Mouse (Mus musculus): ENCODE results near the gene Sobp. TPM values are rescaled to one million over a fixed set of nuclear protein-coding genes. Genes with fewer than 3 reads are reported as not detected.

Sobp gene
- total RNA-seq, 1 experiment: 0.31 TPM

DNA sequence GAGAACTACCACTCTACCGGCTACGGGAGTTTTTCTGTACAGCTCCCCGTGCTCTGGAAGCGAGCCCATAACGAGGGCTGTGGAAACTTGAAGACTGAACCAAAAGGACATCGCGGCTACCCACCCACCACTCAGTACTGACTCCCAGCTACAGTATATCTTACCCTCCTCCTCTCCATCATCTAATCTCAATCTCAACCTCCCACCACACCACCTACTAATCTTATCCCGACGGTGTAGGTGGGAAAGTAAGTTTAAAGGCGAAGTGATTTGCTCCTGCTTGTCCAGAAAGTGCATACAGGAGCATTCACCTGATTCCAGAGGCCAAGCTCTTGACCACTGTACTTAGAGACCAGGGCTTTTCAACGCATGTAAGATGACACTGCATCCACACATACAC, 40.3 kb downstream of the Sobp start:
- Histone ChIP-seq H3K9ac (ENCODE audit: insufficient read depth, low read depth, low read length, poor library complexity, severe bottlenecking) (no peak overlapping the region), H3K36me3 (ENCODE audit: control insufficient read depth, insufficient read depth, low read length, poor library complexity, severe bottlenecking) (no peaks in the 10 kb centered on the region), H3K27ac (ENCODE audit: insufficient read depth, low read depth, low read length, poor library complexity, severe bottlenecking) (no peak overlapping the region), H3K4me3 (ENCODE audit: insufficient read depth in 1 of 2, low read depth in 1 of 2, low read length in 2 of 2, poor library complexity in 1 of 2, severe bottlenecking in 1 of 2) (no peak overlapping the region), H3K4me1 (ENCODE audit: control insufficient read depth in 2 of 2, insufficient read depth in 2 of 2, low read length in 2 of 2, poor library complexity in 1 of 2) (no peaks in the 10 kb centered on the region), H3K9me3 (ENCODE audit: control insufficient read depth, insufficient read depth, low read depth, low read length) (no peaks in the 10 kb centered on the region)
- no peak for DNase-seq (ENCODE audit: low read depth, low spot score)
- TF ChIP-seq HCFC1 (IDR thresholded peaks at IDR 0.05; ENCODE audit: borderline replicate concordance, insufficient read depth, low read length) (no peak), ZNF384 (IDR thresholded peaks at IDR 0.05; ENCODE audit: low read depth, low read length) (no peak), CHD2 (IDR thresholded peaks at IDR 0.05; ENCODE audit: low read depth, low read length) (no peak), ZC3H11A (IDR thresholded peaks at IDR 0.05; ENCODE audit: borderline replicate concordance, low read depth, low read length) (no peak), MAFK (IDR thresholded peaks at IDR 0.05; ENCODE audit: insufficient read depth, low read depth, low read length) (no peak)
- in situ Hi-C loops (cut with MboI; ENCODE audit: low sequenced_read_pairs in 2 of 2, unreplicated experiment in 2 of 2): no loop called here

DNA sequence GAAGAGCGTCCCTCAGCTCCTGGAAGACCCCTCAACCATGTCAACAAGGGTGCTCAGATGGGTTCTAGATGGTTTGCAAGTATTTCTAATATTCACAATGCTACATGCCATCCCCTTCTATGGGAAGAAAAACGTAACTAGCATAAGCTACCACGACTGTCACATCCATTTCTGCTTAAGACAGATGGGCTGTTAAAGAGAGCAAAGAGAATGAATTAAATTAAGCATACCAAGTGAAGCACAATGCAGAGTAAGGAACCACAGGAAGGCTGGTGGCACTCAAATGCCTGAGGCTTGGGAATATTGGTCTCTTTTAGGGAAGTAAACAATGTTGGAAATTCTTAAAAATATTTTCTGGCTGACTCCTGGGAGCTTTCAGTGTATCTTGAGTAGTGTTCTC, 45.6 kb downstream of the Sobp start:
- no peak for DNase-seq (ENCODE audit: low read depth, low spot score)
- H3K4me1 ChIP-seq (ENCODE audit: control insufficient read depth in 2 of 2, insufficient read depth in 2 of 2, low read length in 2 of 2, poor library complexity in 1 of 2): no peaks in the 10 kb centered on the region
- no peak overlapping the region for H3K9ac ChIP-seq (ENCODE audit: insufficient read depth, low read depth, low read length, poor library complexity, severe bottlenecking)
- in situ Hi-C loops (cut with MboI; ENCODE audit: low sequenced_read_pairs in 2 of 2, unreplicated experiment in 2 of 2): no loop called here
- no peaks in the 10 kb centered on the region for H3K9me3 ChIP-seq (ENCODE audit: control insufficient read depth, insufficient read depth, low read depth, low read length)
- H3K4me3 ChIP-seq (ENCODE audit: insufficient read depth in 1 of 2, low read depth in 1 of 2, low read length in 2 of 2, poor library complexity in 1 of 2, severe bottlenecking in 1 of 2): no peak overlapping the region
- no peak for TF ChIP-seq ZNF384 (IDR thresholded peaks at IDR 0.05; ENCODE audit: low read depth, low read length)
- TF ChIP-seq HCFC1 (IDR thresholded peaks at IDR 0.05; ENCODE audit: borderline replicate concordance, insufficient read depth, low read length): no peak
- no peak for TF ChIP-seq MAFK (IDR thresholded peaks at IDR 0.05; ENCODE audit: insufficient read depth, low read depth, low read length)
- TF ChIP-seq CHD2 (IDR thresholded peaks at IDR 0.05; ENCODE audit: low read depth, low read length): no peak
- no peak for TF ChIP-seq ZC3H11A (IDR thresholded peaks at IDR 0.05; ENCODE audit: borderline replicate concordance, low read depth, low read length)
- H3K36me3 ChIP-seq (ENCODE audit: control insufficient read depth, insufficient read depth, low read length, poor library complexity, severe bottlenecking): no peaks in the 10 kb centered on the region
- H3K27ac ChIP-seq (ENCODE audit: insufficient read depth, low read depth, low read length, poor library complexity, severe bottlenecking): no peak overlapping the region

DNA sequence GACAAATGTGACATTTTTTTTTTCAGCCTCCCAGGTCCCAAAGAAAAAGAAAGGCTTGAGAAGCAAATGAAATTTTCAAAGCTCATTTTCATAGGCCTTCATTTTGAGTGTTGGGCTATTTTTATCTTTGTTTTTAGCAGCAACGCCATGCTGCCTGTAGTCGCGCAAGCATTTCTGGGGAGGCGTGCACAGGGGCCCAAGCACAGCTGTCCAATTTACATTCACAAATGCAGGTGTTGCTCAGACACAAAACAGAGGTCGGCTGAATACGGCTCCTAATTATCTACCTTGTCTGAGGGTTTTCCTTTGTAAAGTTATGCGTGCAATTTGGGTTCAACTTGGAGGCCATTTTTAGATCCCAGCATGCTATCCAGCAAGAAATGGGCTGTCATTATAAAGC, 49.8 kb downstream of the Sobp start:
- H3K9me3 ChIP-seq (ENCODE audit: control insufficient read depth, insufficient read depth, low read depth, low read length): no peaks in the 10 kb centered on the region
- TF ChIP-seq ZNF384 (IDR thresholded peaks at IDR 0.05; ENCODE audit: low read depth, low read length): no peak
- no peak for TF ChIP-seq HCFC1 (IDR thresholded peaks at IDR 0.05; ENCODE audit: borderline replicate concordance, insufficient read depth, low read length)
- no peak for TF ChIP-seq CHD2 (IDR thresholded peaks at IDR 0.05; ENCODE audit: low read depth, low read length)
- no peak for TF ChIP-seq ZC3H11A (IDR thresholded peaks at IDR 0.05; ENCODE audit: borderline replicate concordance, low read depth, low read length)
- no peak for TF ChIP-seq MAFK (IDR thresholded peaks at IDR 0.05; ENCODE audit: insufficient read depth, low read depth, low read length)
- in situ Hi-C loops (cut with MboI; ENCODE audit: low sequenced_read_pairs in 2 of 2, unreplicated experiment in 2 of 2): no loop called here

GRCm38 (mm10) chr10:43124156-43124555, 50.2 kb downstream of the Sobp start:
- no peak for DNase-seq (ENCODE audit: low read depth, low spot score)
- no peak overlapping the region for H3K27ac ChIP-seq (ENCODE audit: insufficient read depth, low read depth, low read length, poor library complexity, severe bottlenecking)

More for the DNA sequence above, 49.8 kb downstream of the Sobp start:
- H3K4me3 ChIP-seq (ENCODE audit: insufficient read depth in 1 of 2, low read depth in 1 of 2, low read length in 2 of 2, poor library complexity in 1 of 2, severe bottlenecking in 1 of 2): no peak overlapping the region
- no peak overlapping the region for H3K9ac ChIP-seq (ENCODE audit: insufficient read depth, low read depth, low read length, poor library complexity, severe bottlenecking)
- H3K4me1 ChIP-seq (ENCODE audit: control insufficient read depth in 2 of 2, insufficient read depth in 2 of 2, low read length in 2 of 2, poor library complexity in 1 of 2): no peaks in the 10 kb centered on the region
- no peaks in the 10 kb centered on the region for H3K36me3 ChIP-seq (ENCODE audit: control insufficient read depth, insufficient read depth, low read length, poor library complexity, severe bottlenecking)
- DNase-seq (ENCODE audit: low read depth, low spot score): no peak
- no peak overlapping the region for H3K27ac ChIP-seq (ENCODE audit: insufficient read depth, low read depth, low read length, poor library complexity, severe bottlenecking)

GRCm38 (mm10) chr10:43123422-43123821, 50.9 kb downstream of the Sobp start:
- H3K36me3 ChIP-seq (ENCODE audit: control insufficient read depth, insufficient read depth, low read length, poor library complexity, severe bottlenecking): no peaks in the 10 kb centered on the region

More at GRCm38 (mm10) chr10:43124156-43124555, 50.2 kb downstream of the Sobp start:
- H3K9ac ChIP-seq (ENCODE audit: insufficient read depth, low read depth, low read length, poor library complexity, severe bottlenecking): no peak overlapping the region
- no peaks in the 10 kb centered on the region for H3K36me3 ChIP-seq (ENCODE audit: control insufficient read depth, insufficient read depth, low read length, poor library complexity, severe bottlenecking)
- no peaks in the 10 kb centered on the region for H3K9me3 ChIP-seq (ENCODE audit: control insufficient read depth, insufficient read depth, low read depth, low read length)
- no peaks in the 10 kb centered on the region for H3K4me1 ChIP-seq (ENCODE audit: control insufficient read depth in 2 of 2, insufficient read depth in 2 of 2, low read length in 2 of 2, poor library complexity in 1 of 2)
- TF ChIP-seq CHD2 (IDR thresholded peaks at IDR 0.05; ENCODE audit: low read depth, low read length) (no peak), ZNF384 (IDR thresholded peaks at IDR 0.05; ENCODE audit: low read depth, low read length) (no peak)
- H3K4me3 ChIP-seq (ENCODE audit: insufficient read depth in 1 of 2, low read depth in 1 of 2, low read length in 2 of 2, poor library complexity in 1 of 2, severe bottlenecking in 1 of 2): no peak overlapping the region
- in situ Hi-C loops (cut with MboI; ENCODE audit: low sequenced_read_pairs in 2 of 2, unreplicated experiment in 2 of 2): no loop called here

More at GRCm38 (mm10) chr10:43123422-43123821, 50.9 kb downstream of the Sobp start:
- no peak for DNase-seq (ENCODE audit: low read depth, low spot score)
- in situ Hi-C loops (cut with MboI; ENCODE audit: low sequenced_read_pairs in 2 of 2, unreplicated experiment in 2 of 2): no loop called here
- Histone ChIP-seq H3K4me3 (ENCODE audit: insufficient read depth in 1 of 2, low read depth in 1 of 2, low read length in 2 of 2, poor library complexity in 1 of 2, severe bottlenecking in 1 of 2) (no peak overlapping the region), H3K4me1 (ENCODE audit: control insufficient read depth in 2 of 2, insufficient read depth in 2 of 2, low read length in 2 of 2, poor library complexity in 1 of 2) (no peaks in the 10 kb centered on the region), H3K9me3 (ENCODE audit: control insufficient read depth, insufficient read depth, low read depth, low read length) (no peaks in the 10 kb centered on the region), H3K9ac (ENCODE audit: insufficient read depth, low read depth, low read length, poor library complexity, severe bottlenecking) (no peak overlapping the region), H3K27ac (ENCODE audit: insufficient read depth, low read depth, low read length, poor library complexity, severe bottlenecking) (no peak overlapping the region)
- TF ChIP-seq CHD2 (IDR thresholded peaks at IDR 0.05; ENCODE audit: low read depth, low read length) (no peak), ZC3H11A (IDR thresholded peaks at IDR 0.05; ENCODE audit: borderline replicate concordance, low read depth, low read length) (no peak), ZNF384 (IDR thresholded peaks at IDR 0.05; ENCODE audit: low read depth, low read length) (no peak), MAFK (IDR thresholded peaks at IDR 0.05; ENCODE audit: insufficient read depth, low read depth, low read length) (no peak), HCFC1 (IDR thresholded peaks at IDR 0.05; ENCODE audit: borderline replicate concordance, insufficient read depth, low read length) (no peak)
